In genomic region chr8:12066454-12066853, GRCm38 (mm10) we compare ENCODE assay signal across 21 mouse cellular contexts.
DNase-seq lines count a peak whose midpoint lies in the region; ATAC-seq and TF ChIP-seq lines count a peak whose summit lies in the region.
"Had no signal": no experiment of that assay in that cellular context is flagged by ENCODE, and none has a peak within 500 bp of the region (broad histone marks: within the 10 kb centered on the region; RNA-seq: fewer than 3 reads in every experiment).

No protein-coding gene starts in this region.

- no peak for TF ChIP-seq CTCF in liver, postnatal 0 days (IDR thresholded peaks at IDR 0.05; ENCODE audit: low read depth)

- H3K4me2 ChIP-seq in forebrain, embryonic 15.5 days (replicated peaks), result no peak overlapping the region
- no peak overlapping the region for H3K4me2 ChIP-seq in forebrain, embryonic 11.5 days (ENCODE audit: low read depth, low read length, severe bottlenecking)
- no peak overlapping the region for H3K4me2 ChIP-seq in liver, postnatal 0 days (ENCODE audit: low read depth, low read length)
- no peak overlapping the region for H3K4me2 ChIP-seq in liver, embryonic 12.5 days
- H3K4me2 ChIP-seq: embryonic facial prominence, embryonic 13.5 days; embryonic facial prominence, embryonic 15.5 days; forebrain, embryonic 12.5 days had no signal

- H3K27me3 ChIP-seq in forebrain, embryonic 15.5 days, result peaks cover 11% of the 10 kb centered on the region; the same call in 1 of the 2 replicates
- peaks cover 4% of the 10 kb centered on the region; the same call in 1 of the 2 replicates for H3K27me3 ChIP-seq in forebrain, embryonic 11.5 days (ENCODE audit: control insufficient read depth, insufficient read depth, low read length)
- peaks cover 35% of the 10 kb centered on the region for H3K27me3 ChIP-seq in liver, postnatal 0 days (ENCODE audit: insufficient read depth, low read length)
- 0 out of 2 replicates have a peak, but pooled peaks cover 4% of the 10 kb centered on the region for H3K27me3 ChIP-seq in liver, embryonic 12.5 days (replicated peaks)

- no peaks in the 10 kb centered on the region for H3K36me3 ChIP-seq in forebrain, embryonic 15.5 days
- H3K36me3 ChIP-seq in forebrain, embryonic 11.5 days (ENCODE audit: control insufficient read depth, insufficient read depth, low read length), result no peaks in the 10 kb centered on the region
- no peaks in the 10 kb centered on the region for H3K36me3 ChIP-seq in liver, postnatal 0 days (replicated peaks; ENCODE audit: insufficient read depth, low read length)
- no peaks in the 10 kb centered on the region for H3K36me3 ChIP-seq in liver, embryonic 12.5 days
- H3K36me3 ChIP-seq: embryonic facial prominence, embryonic 13.5 days; embryonic facial prominence, embryonic 15.5 days; forebrain, embryonic 12.5 days had no signal

- H3K9me3 ChIP-seq in forebrain, embryonic 15.5 days, result no peaks in the 10 kb centered on the region
- no peaks in the 10 kb centered on the region for H3K9me3 ChIP-seq in forebrain, embryonic 11.5 days (ENCODE audit: control insufficient read depth, low read length)
- no peaks in the 10 kb centered on the region for H3K9me3 ChIP-seq in liver, postnatal 0 days (ENCODE audit: low read length)
- no peaks in the 10 kb centered on the region for H3K9me3 ChIP-seq in liver, embryonic 12.5 days (replicated peaks)
- H3K9me3 ChIP-seq: embryonic facial prominence, embryonic 13.5 days; embryonic facial prominence, embryonic 15.5 days; forebrain, embryonic 12.5 days had no signal

- 81% methylated on average over 10 of the region's 10 CpGs for whole genome bisulfite sequencing in forebrain, embryonic 15.5 days
- WGBS in forebrain, embryonic 11.5 days, result 91% methylated on average over 10 of the region's 10 CpGs
- WGBS in liver, postnatal 0 days (ENCODE audit: insufficient replicate concordance), result 66% methylated on average over 10 of the region's 10 CpGs
- WGBS in liver, embryonic 12.5 days (ENCODE audit: insufficient replicate concordance), result 63% methylated on average over 10 of the region's 10 CpGs

- H3K27ac ChIP-seq in forebrain, embryonic 15.5 days (replicated peaks), result peak overlapping the region; percentile 31; the same call in 1 of the 2 replicates
- no peak overlapping the region for H3K27ac ChIP-seq in forebrain, embryonic 11.5 days (ENCODE audit: low read depth, low read length)
- H3K27ac ChIP-seq in liver, postnatal 0 days (ENCODE audit: low read depth), result no peak overlapping the region
- H3K27ac ChIP-seq in liver, embryonic 12.5 days, result no peak overlapping the region
- H3K27ac ChIP-seq: embryonic facial prominence, embryonic 13.5 days; embryonic facial prominence, embryonic 15.5 days; forebrain, embryonic 12.5 days had no signal

- no peak for TF ChIP-seq EP300 in liver, postnatal 0 days (IDR thresholded peaks at IDR 0.05; ENCODE audit: low read depth)

- ATAC-seq in forebrain, embryonic 15.5 days (replicated peaks), result no peak
- no peak for ATAC-seq in forebrain, embryonic 11.5 days (replicated peaks; ENCODE audit: low FRiP score)
- peak; percentile 17; the same call in 1 of the 2 replicates for ATAC-seq in liver, postnatal 0 days
- ATAC-seq in liver, embryonic 12.5 days, result no peak
- ATAC-seq: forebrain, embryonic 14.5 days; forebrain, postnatal 0 days had no signal

- peaks cover 8% of the 10 kb centered on the region for H3K4me1 ChIP-seq in forebrain, embryonic 15.5 days
- 0 out of 2 replicates have a peak, but pooled peaks cover 2% of the 10 kb centered on the region for H3K4me1 ChIP-seq in forebrain, embryonic 11.5 days (replicated peaks; ENCODE audit: control insufficient read depth, insufficient read depth, low read length)
- H3K4me1 ChIP-seq in liver, postnatal 0 days (ENCODE audit: insufficient read depth), result no peaks in the 10 kb centered on the region
- no peaks in the 10 kb centered on the region for H3K4me1 ChIP-seq in liver, embryonic 12.5 days
- H3K4me1 ChIP-seq: embryonic facial prominence, embryonic 13.5 days; embryonic facial prominence, embryonic 15.5 days had no signal

- no peak overlapping the region for H3K9ac ChIP-seq in forebrain, embryonic 15.5 days (replicated peaks)
- no peak overlapping the region for H3K9ac ChIP-seq in forebrain, embryonic 11.5 days (ENCODE audit: low read length)
- H3K9ac ChIP-seq in liver, postnatal 0 days (replicated peaks), result no peak overlapping the region
- no peak overlapping the region for H3K9ac ChIP-seq in liver, embryonic 12.5 days
- H3K9ac ChIP-seq: embryonic facial prominence, embryonic 13.5 days; embryonic facial prominence, embryonic 15.5 days; forebrain, embryonic 12.5 days; forebrain, postnatal 0 days had no signal

- H3K4me3 ChIP-seq in forebrain, embryonic 15.5 days, result no peak overlapping the region
- no peak overlapping the region for H3K4me3 ChIP-seq in forebrain, embryonic 11.5 days (ENCODE audit: low read depth, low read length)
- no peak overlapping the region for H3K4me3 ChIP-seq in liver, postnatal 0 days (ENCODE audit: low read depth, low read length)
- H3K4me3 ChIP-seq in liver, embryonic 12.5 days, result no peak overlapping the region
- H3K4me3 ChIP-seq: embryonic facial prominence, embryonic 13.5 days; embryonic facial prominence, embryonic 15.5 days; erythroblast, embryonic 14.5 days; forebrain, embryonic 12.5 days had no signal

- no peak for DNase-seq in forebrain, embryonic 11.5 days (ENCODE audit: low spot score)
- no peak for DNase-seq in liver, postnatal 0 days
- peak; percentile 93 for DNase-seq in gonadal fat pad, adult 2 months (ENCODE audit: low read depth)
- no peak for DNase-seq in testis, postnatal 10 days (ENCODE audit: low spot score)
- DNase-seq: adrenal gland, adult 8-10 months; adrenal gland, postnatal 25 days; cerebellum, adult 11 months; cerebellum, adult 18-20 months; cerebellum, adult 8-10 months; cerebellum, adult 9-11 months; cerebellum, postnatal 14 days; cerebellum, postnatal 36 days; embryo, embryonic 11 days; forebrain, postnatal 0 days had no signal
